Mouse (Mus musculus) liver, embryonic 14.5 days (tissue): ENCODE data around the gene Mllt11.

Source experiments
- CTCF ChIP-seq: IDR thresholded peaks from 2 replicates; pipeline ENCODE4 v1.5.1; 2016; ENCODE audit warnings: antibody characterized with exemption, low read depth, control low read depth
- EP300 ChIP-seq: IDR thresholded peaks from 2 replicates; pipeline ENCODE4 v1.6.1; 2016; ENCODE audit warnings: antibody characterized with exemption, low read depth

GRCm38 (mm10) chr3:95241498-95241897 lies 9.5 kb upstream of the Mllt11 start, which contains the start of gene Gm128:
- TF ChIP-seq EP300 (no peak), CTCF (no peak)
